Comparison of ENCODE assay signal across 9 mouse cellular contexts in the genomic region with DNA sequence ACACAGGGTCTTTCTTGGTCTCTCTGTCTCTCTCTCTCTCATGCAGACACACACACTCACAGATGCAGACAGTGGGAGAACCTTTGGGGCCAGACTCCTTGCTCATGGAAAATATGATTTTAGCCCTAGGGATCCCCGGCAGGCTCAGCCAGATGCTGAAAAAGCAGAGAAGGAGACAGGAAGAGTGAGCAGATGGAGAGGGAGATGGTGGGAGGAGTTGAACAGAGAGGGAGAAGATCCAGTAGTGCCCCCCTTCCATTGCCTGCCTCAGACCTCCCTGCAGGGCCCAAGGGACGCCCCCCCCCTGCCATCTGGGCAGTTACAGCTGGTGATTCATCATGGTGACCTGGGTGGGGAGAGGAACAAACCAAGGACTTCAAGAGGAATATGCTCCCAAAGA. TPM values are rescaled to one million over a fixed set of nuclear protein-coding genes. Genes with fewer than 3 reads are reported as not detected.
DNase-seq lines count a peak whose midpoint lies in the region; ATAC-seq and TF ChIP-seq lines count a peak whose summit lies in the region.
"Had no signal": no experiment of that assay in that cellular context is flagged by ENCODE, and none has a peak within 500 bp of the region (broad histone marks: within the 10 kb centered on the region; RNA-seq: fewer than 3 reads in every experiment).

No protein-coding gene starts in this region.

- no peak overlapping the region for H3K9ac ChIP-seq in lung, embryonic 15.5 days
- H3K9ac ChIP-seq in hindbrain, embryonic 11.5 days (ENCODE audit: low read depth, low read length), result 0 out of 2 replicates have a peak overlapping the region, but pooled peaks have one; percentile 15
- peak overlapping the region; percentile 17; the same call in 1 of the 2 replicates for H3K9ac ChIP-seq in neural tube, embryonic 15.5 days (replicated peaks)

- peaks cover 55% of the 10 kb centered on the region for H3K4me1 ChIP-seq in lung, embryonic 15.5 days
- H3K4me1 ChIP-seq in embryonic fibroblast, embryonic 13.5 days (ENCODE audit: control insufficient read depth, insufficient read depth, low read length), result peaks cover 5% of the 10 kb centered on the region; the same call in 1 of the 2 replicates
- H3K4me1 ChIP-seq in hindbrain, embryonic 11.5 days (replicated peaks; ENCODE audit: control insufficient read depth, insufficient read depth, low read length), result 0 out of 2 replicates have a peak, but pooled peaks cover 5% of the 10 kb centered on the region
- H3K4me1 ChIP-seq in neural tube, embryonic 15.5 days, result peaks cover 16% of the 10 kb centered on the region
- H3K4me1 ChIP-seq in cerebellum, adult 2 months (ENCODE audit: control insufficient read depth, insufficient read depth, low read length), result no peaks in the 10 kb centered on the region; the same call in 1 of the 2 replicates

- peaks cover 41% of the 10 kb centered on the region for H3K36me3 ChIP-seq in lung, embryonic 15.5 days
- peaks cover 8% of the 10 kb centered on the region for H3K36me3 ChIP-seq in hindbrain, embryonic 11.5 days (ENCODE audit: control insufficient read depth, insufficient read depth, low read length)
- no peaks in the 10 kb centered on the region; the same call in none of the 2 replicates for H3K36me3 ChIP-seq in neural tube, embryonic 15.5 days

- H3K27ac ChIP-seq in lung, embryonic 15.5 days, result peak overlapping the region; percentile 75
- H3K27ac ChIP-seq in embryonic fibroblast, embryonic 13.5 days (ENCODE audit: insufficient read depth, low read length), result peak overlapping the region; percentile 50
- peak overlapping the region; percentile 67 for H3K27ac ChIP-seq in hindbrain, embryonic 11.5 days (ENCODE audit: low read depth, low read length)
- peak overlapping the region; percentile 56 for H3K27ac ChIP-seq in neural tube, embryonic 15.5 days (replicated peaks)
- no peak overlapping the region for H3K27ac ChIP-seq in cerebellum, adult 2 months (ENCODE audit: insufficient read depth, low read length)

- H3K27me3 ChIP-seq in lung, embryonic 15.5 days, result no peaks in the 10 kb centered on the region
- no peaks in the 10 kb centered on the region for H3K27me3 ChIP-seq in hindbrain, embryonic 11.5 days (ENCODE audit: control insufficient read depth, insufficient read depth, low read length)
- H3K27me3 ChIP-seq in neural tube, embryonic 15.5 days (replicated peaks), result no peaks in the 10 kb centered on the region
- no peaks in the 10 kb centered on the region for H3K27me3 ChIP-seq in cerebellum, adult 2 months (ENCODE audit: control insufficient read depth, insufficient read depth, low read length)

- TF ChIP-seq CTCF in embryonic fibroblast, embryonic 13.5 days (IDR thresholded peaks at IDR 0.05; ENCODE audit: borderline replicate concordance, insufficient read depth, low read length), result no peak
- TF ChIP-seq CTCF in cerebellum, adult 2 months (IDR thresholded peaks at IDR 0.05; ENCODE audit: borderline replicate concordance, insufficient read depth, low read depth, low read length), result no peak

- H3K4me3 ChIP-seq in lung, embryonic 15.5 days, result no peak overlapping the region
- no peak overlapping the region for H3K4me3 ChIP-seq in embryonic fibroblast, embryonic 13.5 days (ENCODE audit: insufficient read depth, low read length)
- no peak overlapping the region for H3K4me3 ChIP-seq in hindbrain, embryonic 11.5 days (ENCODE audit: low read depth, low read length)
- H3K4me3 ChIP-seq in neural tube, embryonic 15.5 days (replicated peaks), result no peak overlapping the region
- H3K4me3 ChIP-seq in cerebellum, adult 2 months (replicated peaks; ENCODE audit: insufficient read depth, low read depth, low read length), result no peak overlapping the region

- 36% methylated on average over 2 of the region's 2 CpGs for WGBS in lung, embryonic 15.5 days
- 79% methylated on average over 2 of the region's 2 CpGs for WGBS in hindbrain, embryonic 11.5 days
- WGBS in neural tube, embryonic 15.5 days, result 69% methylated on average over 2 of the region's 2 CpGs
- 80% methylated on average over 2 of the region's 2 CpGs for WGBS in cerebellum, adult 2 months

- no peak for DNase-seq in lung, postnatal 14 days
- no peak for DNase-seq in hindbrain, embryonic 11.5 days (ENCODE audit: low spot score)
- no peak for DNase-seq in cerebellum, adult 2 months
- DNase-seq in thymus, postnatal 4 days, result no peak
- DNase-seq in ovary, postnatal 14 days (ENCODE audit: low spot score), result no peak
- DNase-seq: layer of hippocampus, adult 9-11 months had no signal

- peak overlapping the region; percentile 11 for H3K4me2 ChIP-seq in lung, embryonic 15.5 days
- H3K4me2 ChIP-seq in hindbrain, embryonic 11.5 days (replicated peaks; ENCODE audit: low read depth, low read length), result no peak overlapping the region
- H3K4me2 ChIP-seq in neural tube, embryonic 15.5 days, result no peak overlapping the region; the same call in 1 of the 2 replicates

- H3K9me3 ChIP-seq in lung, embryonic 15.5 days, result no peaks in the 10 kb centered on the region
- no peaks in the 10 kb centered on the region for H3K9me3 ChIP-seq in hindbrain, embryonic 11.5 days (ENCODE audit: control insufficient read depth, low read length)
- no peaks in the 10 kb centered on the region for H3K9me3 ChIP-seq in neural tube, embryonic 15.5 days (replicated peaks)

- no peak for ATAC-seq in lung, embryonic 15.5 days (ENCODE audit: borderline replicate concordance, extremely low read depth, low FRiP score, low TSS enrichment)
- no peak; the same call in 1 of the 2 replicates for ATAC-seq in hindbrain, embryonic 11.5 days (ENCODE audit: low FRiP score)
- no peak for ATAC-seq in neural tube, embryonic 15.5 days (ENCODE audit: low FRiP score)

- no peak for TF ChIP-seq POLR2A in embryonic fibroblast, embryonic 13.5 days (IDR thresholded peaks at IDR 0.05; ENCODE audit: low read depth, low read length)
- no peak for TF ChIP-seq POLR2A in cerebellum, adult 2 months (IDR thresholded peaks at IDR 0.05; ENCODE audit: borderline replicate concordance, insufficient read depth, low read length)

RNA-seq across cellular contexts. Expression of a gene that starts 6.6 kb away (rescaled TPM):
- polyA plus RNA-seq in lung, embryonic 15.5 days (2015; fragmentation: Nextera tagmentation; extraction: Ambion mirVana), result 498 and 524 TPM in 2 replicates
- polyA plus RNA-seq in embryonic fibroblast, embryonic 13.5 days (2011; ENCODE audit: insufficient read length, low read depth, missing spikeins), result 212 and 419 TPM in 2 replicates
- 288 and 295 TPM in 2 replicates for polyA plus RNA-seq in hindbrain, embryonic 11.5 days (2014; fragmentation: Nextera tagmentation; extraction: Ambion mirVana)
- polyA plus RNA-seq in neural tube, embryonic 15.5 days (2015; fragmentation: Nextera tagmentation; extraction: Ambion mirVana), result 151 and 215 TPM in 2 replicates
- polyA plus RNA-seq in cerebellum, adult 2 months (2012; rRNA removed), result 26.2 and 28.6 TPM in 2 replicates

RNA-seq across cellular contexts. Expression of a gene that starts 23.7 kb away (rescaled TPM):
- 276 and 280 TPM in 2 replicates for polyA plus RNA-seq in lung, embryonic 15.5 days (2015; fragmentation: Nextera tagmentation; extraction: Ambion mirVana)
- polyA plus RNA-seq in embryonic fibroblast, embryonic 13.5 days (2011; ENCODE audit: insufficient read length, low read depth, missing spikeins), result 141 and 227 TPM in 2 replicates
- 332 and 333 TPM in 2 replicates for polyA plus RNA-seq in hindbrain, embryonic 11.5 days (2014; fragmentation: Nextera tagmentation; extraction: Ambion mirVana)
- 25.8 and 71.2 TPM in 2 replicates for polyA plus RNA-seq in neural tube, embryonic 15.5 days (2015; fragmentation: Nextera tagmentation; extraction: Ambion mirVana)
- 0.11 and 0.25 TPM in 2 replicates for polyA plus RNA-seq in cerebellum, adult 2 months (2012; rRNA removed)

RNA-seq across cellular contexts. Expression of a gene that starts 41.5 kb away (rescaled TPM):
- 0.21 and 0.42 TPM in 2 replicates for polyA plus RNA-seq in lung, embryonic 15.5 days (2015; fragmentation: Nextera tagmentation; extraction: Ambion mirVana)
- polyA plus RNA-seq in embryonic fibroblast, embryonic 13.5 days (2011; ENCODE audit: insufficient read length, low read depth, missing spikeins), result not detected in 2 replicates
- 0.50 and 1.1 TPM in 2 replicates for polyA plus RNA-seq in hindbrain, embryonic 11.5 days (2014; fragmentation: Nextera tagmentation; extraction: Ambion mirVana)
- polyA plus RNA-seq in neural tube, embryonic 15.5 days (2015; fragmentation: Nextera tagmentation; extraction: Ambion mirVana), result 0.09 and 0.22 TPM in 2 replicates
- polyA plus RNA-seq in cerebellum, adult 2 months (2012; rRNA removed), result 0.18 and 0.25 TPM in 2 replicates

Comparison
In these comparisons a context has a peak if more than half of its experiments do, and no peak if none do; other contexts are left out.
1. RNA of a gene that starts 23.7 kb away (polyA plus RNA-seq): 332 to 333 TPM in hindbrain, embryonic 11.5 days, 276 to 280 TPM in lung, embryonic 15.5 days, 141 to 227 TPM in embryonic fibroblast, embryonic 13.5 days and 25.8 to 71.2 TPM in neural tube, embryonic 15.5 days; 0.11 to 0.25 TPM in cerebellum, adult 2 months; every median in the first group is over 10 times any median in the second.